ENCODE assay signal across 17 mouse cellular contexts in the genomic region with DNA sequence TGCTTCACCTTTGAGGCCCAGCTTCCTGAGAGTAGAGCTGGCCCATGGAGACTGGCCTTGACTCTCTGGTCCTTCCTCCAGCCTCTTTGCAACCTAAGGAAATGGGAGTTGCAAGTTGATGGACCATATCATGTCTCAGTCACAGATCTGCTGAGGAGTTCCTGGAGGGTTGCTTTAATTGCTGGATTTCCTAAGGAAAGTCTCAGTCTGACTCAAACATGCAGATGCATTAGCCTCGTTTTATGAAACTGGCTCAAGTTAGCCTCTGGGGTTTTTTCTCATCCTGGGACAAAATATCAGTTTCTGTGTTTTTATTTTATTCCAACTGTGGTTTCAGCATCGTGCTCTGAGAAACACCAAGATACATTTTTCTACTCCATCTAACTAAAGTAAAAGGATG.
"Had no signal": no experiment of that assay in that cellular context is flagged by ENCODE, and none has a peak within 500 bp of the region (broad histone marks: within the 10 kb centered on the region; RNA-seq: fewer than 3 reads in every experiment).

No protein-coding gene starts in this region.

- H3K36me3 ChIP-seq: liver, embryonic 13.5 days; midbrain, embryonic 10.5 days; midbrain, embryonic 13.5 days; neural tube, embryonic 13.5 days had no signal

- H3K9ac ChIP-seq: liver, embryonic 13.5 days; lung, embryonic 14.5 days; midbrain, embryonic 13.5 days; neural tube, embryonic 13.5 days had no signal

- ATAC-seq: intestine, postnatal 0 days; midbrain, embryonic 13.5 days; midbrain, embryonic 16.5 days had no signal

- H3K9me3 ChIP-seq: liver, embryonic 13.5 days; megakaryocyte, embryonic 14.5 days; midbrain, embryonic 10.5 days; midbrain, embryonic 13.5 days; neural tube, embryonic 13.5 days had no signal

- H3K27ac ChIP-seq: kidney, postnatal 0 days; liver, embryonic 13.5 days; midbrain, embryonic 13.5 days had no signal

- DNase-seq: layer of hippocampus, adult 9-11 months; liver; liver, embryonic 13.5 days; retina, postnatal 1 day; right cerebral cortex, postnatal 25 days; thymus, adult 18-20 months; thymus, postnatal 36 days had no signal

- H3K27me3 ChIP-seq: liver, embryonic 13.5 days; megakaryocyte, embryonic 14.5 days; midbrain, embryonic 13.5 days; neural tube, embryonic 13.5 days had no signal

- H3K4me2 ChIP-seq: liver, embryonic 13.5 days; midbrain, embryonic 13.5 days; neural tube, embryonic 13.5 days had no signal

- H3K4me3 ChIP-seq: layer of hippocampus, adult 2 months; liver, embryonic 13.5 days; megakaryocyte, embryonic 14.5 days; midbrain, embryonic 10.5 days; midbrain, embryonic 13.5 days; myocyte; neural tube, embryonic 13.5 days had no signal
